Mouse (Mus musculus): ENCODE measurements at regions not wholly inside any gene's neighbourhood (a gene's known extent, or its start where the extent isn't known, plus 50 kb on each side); places are given as distances from the start of the nearest gene placed in this dataset.
"Not testable (repeated sequence)": the region's sequence is repeated elsewhere in the genome, so short reads cannot be mapped to it uniquely, and the experiment has no call there.

DNA sequence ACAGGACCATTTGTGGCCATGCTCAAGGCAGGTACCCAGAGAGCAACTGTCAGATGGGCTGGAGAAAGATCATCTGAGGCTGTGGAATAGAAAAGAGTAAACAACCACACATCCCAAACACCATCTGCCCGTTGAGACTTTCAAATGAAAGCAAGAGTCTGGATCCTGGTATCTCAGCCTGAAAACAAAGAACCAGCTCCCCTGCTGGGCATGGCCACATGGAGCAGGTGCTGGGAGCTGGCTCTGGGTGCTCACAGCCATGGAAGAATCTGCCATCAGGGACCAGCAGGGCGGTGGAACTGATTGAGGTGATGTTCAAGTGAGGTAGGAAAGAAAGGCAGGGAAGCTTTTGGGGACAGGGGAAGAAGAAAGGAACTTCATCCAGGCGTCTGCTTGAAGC, 85.6 kb downstream of the Hs1bp3 start:
- no peak for ATAC-seq
- H3K27ac ChIP-seq (ENCODE audit: low read depth, low read length), result no peak overlapping the region

DNA sequence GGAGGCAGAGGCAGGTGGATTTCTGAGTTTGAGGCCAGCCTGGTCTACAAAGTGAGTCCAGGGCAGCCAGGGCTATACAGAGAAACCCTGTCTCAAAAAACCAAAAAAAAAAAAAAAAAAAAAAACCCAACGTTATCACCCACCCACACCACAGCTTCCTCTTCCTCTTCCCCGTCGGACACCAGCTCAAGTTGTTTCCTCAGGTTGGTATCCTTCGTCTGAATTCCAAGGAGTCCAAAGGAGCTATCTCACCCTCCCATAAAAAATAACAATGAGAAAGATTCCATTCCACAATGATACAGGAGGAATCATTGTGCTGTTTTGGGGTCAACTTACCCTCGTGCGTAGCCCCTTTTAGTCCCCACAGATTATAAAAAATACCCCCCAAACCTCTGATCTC, 83.2 kb downstream of the Hs1bp3 start:
- not testable (repeated sequence) for H3K27ac ChIP-seq (ENCODE audit: low read depth, low read length); ATAC-seq; H3K4me1 ChIP-seq (replicated peaks; ENCODE audit: control insufficient read depth, insufficient read depth, low read length); H3K9me3 ChIP-seq (ENCODE audit: control insufficient read depth); H3K9ac ChIP-seq (ENCODE audit: low read depth, low read length); H3K36me3 ChIP-seq (ENCODE audit: control insufficient read depth, insufficient read depth); H3K4me3 ChIP-seq (ENCODE audit: low read depth, low read length); H3K4me2 ChIP-seq (replicated peaks; ENCODE audit: low read depth); H3K27me3 ChIP-seq (replicated peaks; ENCODE audit: control insufficient read depth, insufficient read depth, low read length)
- WGBS, result 75% methylated on average over 6 of the region's 6 CpGs

More for the DNA sequence above, 85.6 kb downstream of the Hs1bp3 start:
- Histone ChIP-seq H3K36me3 (ENCODE audit: control insufficient read depth, insufficient read depth) (no peaks in the 10 kb centered on the region), H3K4me2 (replicated peaks; ENCODE audit: low read depth) (no peak overlapping the region), H3K4me1 (replicated peaks; ENCODE audit: control insufficient read depth, insufficient read depth, low read length) (no peaks in the 10 kb centered on the region), H3K27me3 (replicated peaks; ENCODE audit: control insufficient read depth, insufficient read depth, low read length) (no peaks in the 10 kb centered on the region), H3K4me3 (ENCODE audit: low read depth, low read length) (no peak overlapping the region), H3K9me3 (ENCODE audit: control insufficient read depth) (no peaks in the 10 kb centered on the region), H3K9ac (ENCODE audit: low read depth, low read length) (no peak overlapping the region)
- 64% methylated on average over 3 of the region's 3 CpGs for WGBS
- peak; percentile 21; the same call in 1 of the 2 replicates for TF ChIP-seq CTCF (IDR thresholded peaks at IDR 0.05; ENCODE audit: low read depth)

DNA sequence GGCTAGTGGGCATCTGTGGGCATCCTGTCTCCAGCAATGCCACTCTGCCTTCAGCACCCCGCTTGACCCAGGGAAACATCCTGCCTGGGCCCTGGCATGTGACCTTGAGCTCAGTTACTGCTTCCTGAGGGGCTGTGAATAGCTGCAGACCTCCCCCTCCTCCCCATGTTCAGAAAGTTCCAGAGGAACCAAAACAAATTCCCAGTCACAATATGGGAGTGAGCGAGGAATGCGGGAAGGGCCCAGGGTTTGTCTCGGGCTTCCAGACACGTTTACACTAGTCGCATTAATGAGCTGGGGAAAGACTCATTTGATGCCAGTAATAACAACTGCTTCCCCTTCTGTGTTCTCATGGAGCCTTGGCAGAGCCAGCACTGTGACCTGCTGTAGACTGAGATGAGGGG, 81.7 kb downstream of the Hs1bp3 start:
- Histone ChIP-seq H3K4me1 (replicated peaks; ENCODE audit: control insufficient read depth, insufficient read depth, low read length) (no peaks in the 10 kb centered on the region), H3K4me2 (replicated peaks; ENCODE audit: low read depth) (no peak overlapping the region), H3K27me3 (replicated peaks; ENCODE audit: control insufficient read depth, insufficient read depth, low read length) (no peaks in the 10 kb centered on the region), H3K9me3 (ENCODE audit: control insufficient read depth) (no peaks in the 10 kb centered on the region), H3K4me3 (ENCODE audit: low read depth, low read length) (no peak overlapping the region), H3K9ac (ENCODE audit: low read depth, low read length) (no peak overlapping the region), H3K36me3 (ENCODE audit: control insufficient read depth, insufficient read depth) (no peaks in the 10 kb centered on the region), H3K27ac (ENCODE audit: low read depth, low read length) (no peak overlapping the region)
- 57% methylated on average over 6 of the region's 6 CpGs for WGBS
- no peak for ATAC-seq
- no peak for TF ChIP-seq CTCF (IDR thresholded peaks at IDR 0.05; ENCODE audit: low read depth)

DNA sequence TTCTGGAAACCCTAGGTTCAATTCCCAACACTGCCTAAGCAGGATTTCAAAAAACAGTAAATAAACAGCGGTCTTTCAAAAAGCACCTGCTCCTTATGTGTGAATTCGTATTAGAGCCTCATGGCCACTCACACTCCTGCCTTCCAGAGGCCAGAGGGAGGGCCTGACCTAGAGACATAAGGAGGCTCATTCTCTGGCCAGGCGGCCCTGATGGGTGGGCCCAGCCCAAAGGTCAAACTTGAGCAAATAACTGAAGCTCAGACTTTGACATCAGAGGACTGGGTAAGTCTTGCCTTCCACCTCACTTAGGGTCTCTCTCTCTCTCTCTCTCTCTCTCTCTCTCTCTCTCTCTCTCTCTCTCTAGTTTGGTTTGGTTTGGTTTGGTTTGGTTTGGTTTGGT, 80.7 kb downstream of the Hs1bp3 start:
- ATAC-seq, result no peak
- H3K4me3 ChIP-seq (ENCODE audit: low read depth, low read length), result no peak overlapping the region

More for the DNA sequence above, 80.7 kb downstream of the Hs1bp3 start:
- no peak overlapping the region for H3K27ac ChIP-seq (ENCODE audit: low read depth, low read length)
- no peak overlapping the region for H3K9ac ChIP-seq (ENCODE audit: low read depth, low read length)
- no peaks in the 10 kb centered on the region for H3K36me3 ChIP-seq (ENCODE audit: control insufficient read depth, insufficient read depth)
- no peaks in the 10 kb centered on the region for H3K4me1 ChIP-seq (replicated peaks; ENCODE audit: control insufficient read depth, insufficient read depth, low read length)
- H3K4me2 ChIP-seq (replicated peaks; ENCODE audit: low read depth), result no peak overlapping the region
- TF ChIP-seq CTCF (IDR thresholded peaks at IDR 0.05; ENCODE audit: low read depth), result no peak
- H3K9me3 ChIP-seq (ENCODE audit: control insufficient read depth), result no peaks in the 10 kb centered on the region
- H3K27me3 ChIP-seq (replicated peaks; ENCODE audit: control insufficient read depth, insufficient read depth, low read length), result no peaks in the 10 kb centered on the region
- WGBS, result 68% methylated on average over 3 of the region's 3 CpGs

Measured in intestine, postnatal 0 days (tissue).